Mouse (Mus musculus) hindbrain, embryonic 13.5 days (tissue): ENCODE measurements around the gene Tacc2. TPM values are rescaled to one million over a fixed set of nuclear protein-coding genes. Genes with fewer than 3 reads are reported as not detected.
"Not testable (repeated sequence)": the region's sequence is repeated elsewhere in the genome, so short reads cannot be mapped to it uniquely, and the experiment has no call there.

Experiments
- ATAC-seq: fragments of 200-750 bp; cut with Nextera tagmentation; 2 replicates; pipeline ENCODE4 v1.8.0; 2017; ENCODE audit warnings: moderate TSS enrichment; ENCODE audit not compliant: low FRiP score
- H3K27ac ChIP-seq: fragments of 300-500 bp; sonication (generic); 2 replicates; pipeline ENCODE4 v1.5.1; 2015; ENCODE audit warnings: inconsistent platforms, mild to moderate bottlenecking, moderate library complexity
- H3K27me3 ChIP-seq: fragments of 300-500 bp; sonication (generic); 2 replicates; pipeline ENCODE4 v1.6.1; 2015; ENCODE audit warnings: mild to moderate bottlenecking, inconsistent platforms
- H3K36me3 ChIP-seq: fragments of 300-500 bp; sonication (generic); 2 replicates; pipeline ENCODE4 v1.6.1; 2015; ENCODE audit warnings: mild to moderate bottlenecking, inconsistent platforms
- H3K4me1 ChIP-seq: fragments of 300-500 bp; sonication (generic); replicated peaks from 2 replicates; pipeline ENCODE4 v1.6.1; 2015; ENCODE audit warnings: inconsistent platforms
- H3K4me2 ChIP-seq: fragments of 300-500 bp; sonication (generic); 2 replicates; pipeline ENCODE4 v1.6.1; 2015; ENCODE audit warnings: inconsistent platforms, mild to moderate bottlenecking, moderate library complexity
- H3K4me3 ChIP-seq: fragments of 300-500 bp; sonication (generic); 2 replicates; pipeline ENCODE4 v1.5.1; 2015; ENCODE audit warnings: mild to moderate bottlenecking, inconsistent platforms
- H3K9ac ChIP-seq: fragments of 300-500 bp; sonication (generic); 2 replicates; pipeline ENCODE4 v1.6.1; 2015; ENCODE audit warnings: mild to moderate bottlenecking, inconsistent platforms
- H3K9me3 ChIP-seq: fragments of 300-500 bp; sonication (generic); 2 replicates; pipeline ENCODE4 v1.6.1; 2016; ENCODE audit warnings: inconsistent platforms
- WGBS: fragments of 180-500 bp; shearing (Covaris S2); methylation state at CpG from one replicate; pipeline ENCODE4 v1.1.7; 2015; 5-methylcytosine and 5-hydroxymethylcytosine counted together
- polyA plus RNA-seq: library from polyadenylated mRNA; unstranded; fragments of >200 nt; fragmentation: Nextera tagmentation; extraction: Ambion mirVana; gene quantifications from 2 replicates; pipeline ENCODE4 v1.2.1, GENCODE M21; 2015

The Tacc2 gene
- 58.0 and 59.1 TPM in 2 replicates for polyA plus RNA-seq

GRCm38 (mm10) chr7:130577388-130578003 is at the start of gene Tacc2:
Gene Tacc2, plus strand, starts transcription at chr7:130577438.
- Histone ChIP-seq H3K27me3 (no peaks in the 10 kb centered on the region), H3K27ac (no peak within 1 kb of the TSS), H3K4me3 (no peak within 1 kb of the TSS), H3K4me1 (peaks cover 18% of the 10 kb centered on the region), H3K36me3 (no peaks in the 10 kb centered on the region), H3K4me2 (peak within 1 kb of the TSS; percentile 4; the same call in 1 of the 2 replicates), H3K9ac (no peak within 1 kb of the TSS), H3K9me3 (0 out of 2 replicates have a peak, but pooled peaks cover 5% of the 10 kb centered on the region)
- ATAC-seq: no peak
- WGBS: 59% methylated on average over 15 of the region's 15 CpGs

GRCm38 (mm10) chr7:130531138-130531537 is 46.1 kb upstream of the Tacc2 start:
- not testable (repeated sequence) for H3K4me1 ChIP-seq

GRCm38 (mm10) chr7:130533316-130534260 is 43.6 kb upstream of the Tacc2 start:
- ATAC-seq: peak; percentile 54; the same call in 1 of the 2 replicates
- H3K4me2 ChIP-seq: no peak overlapping the region
- peaks cover 44% of the 10 kb centered on the region for H3K36me3 ChIP-seq
- 53% methylated on average over 24 of the region's 25 CpGs for WGBS
- H3K27me3 ChIP-seq: no peaks in the 10 kb centered on the region
- H3K4me1 ChIP-seq: no peaks in the 10 kb centered on the region
- 0 out of 2 replicates have a peak overlapping the region, but pooled peaks have one; percentile 40 for H3K27ac ChIP-seq
- no peak overlapping the region for H3K4me3 ChIP-seq
- H3K9ac ChIP-seq: no peak overlapping the region
- H3K9me3 ChIP-seq: no peaks in the 10 kb centered on the region

More at GRCm38 (mm10) chr7:130531138-130531537, 46.1 kb upstream of the Tacc2 start:
- not testable (repeated sequence) for H3K4me2 ChIP-seq, ATAC-seq, H3K4me3 ChIP-seq, H3K27me3 ChIP-seq, H3K9ac ChIP-seq, H3K27ac ChIP-seq, H3K9me3 ChIP-seq
- H3K36me3 ChIP-seq: peaks cover 23% of the 10 kb centered on the region
- WGBS: 93% methylated on average over 14 of the region's 15 CpGs

DNA sequence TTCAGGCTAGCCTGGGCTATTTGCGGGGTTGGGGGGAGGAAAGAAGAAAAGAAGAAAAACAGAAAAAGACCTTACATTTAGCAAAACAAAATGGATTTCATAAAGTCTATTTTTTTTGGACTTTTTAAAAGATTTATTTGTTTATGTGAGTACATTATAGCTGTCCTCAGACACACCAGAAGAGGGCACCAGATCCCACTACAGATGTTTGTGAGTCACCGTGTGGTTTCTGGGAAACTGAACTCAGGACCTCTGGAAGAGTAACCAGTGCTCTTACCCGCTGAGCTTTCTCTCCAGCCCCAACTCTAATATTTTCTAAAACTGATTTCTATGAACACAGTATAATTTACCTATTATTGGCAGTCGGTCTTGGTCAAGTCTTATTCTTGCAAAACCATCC is 42.1 kb upstream of the Tacc2 start:
- Histone ChIP-seq H3K27ac (no peak overlapping the region), H3K4me3 (no peak overlapping the region), H3K9me3 (no peaks in the 10 kb centered on the region), H3K4me1 (no peaks in the 10 kb centered on the region), H3K4me2 (no peak overlapping the region), H3K27me3 (no peaks in the 10 kb centered on the region), H3K36me3 (peaks cover 58% of the 10 kb centered on the region), H3K9ac (no peak overlapping the region)
- WGBS: 93% methylated on average over 4 of the region's 4 CpGs
- no peak for ATAC-seq

GRCm38 (mm10) chr7:130537068-130537467 is 40.2 kb upstream of the Tacc2 start:
- Histone ChIP-seq H3K4me3 (no peak overlapping the region), H3K4me2 (no peak overlapping the region), H3K4me1 (no peaks in the 10 kb centered on the region), H3K27me3 (no peaks in the 10 kb centered on the region), H3K36me3 (peaks cover 63% of the 10 kb centered on the region), H3K27ac (no peak overlapping the region), H3K9me3 (no peaks in the 10 kb centered on the region), H3K9ac (no peak overlapping the region)
- ATAC-seq: no peak
- WGBS: 92% methylated on average over 4 of the region's 4 CpGs

GRCm38 (mm10) chr7:130540176-130540575 is 37.1 kb upstream of the Tacc2 start:
- Histone ChIP-seq H3K36me3 (peaks cover 84% of the 10 kb centered on the region), H3K27me3 (no peaks in the 10 kb centered on the region), H3K27ac (no peak overlapping the region), H3K4me3 (no peak overlapping the region), H3K4me1 (peaks cover 6% of the 10 kb centered on the region), H3K9ac (no peak overlapping the region), H3K9me3 (no peaks in the 10 kb centered on the region), H3K4me2 (no peak overlapping the region)
- WGBS: 91% methylated on average over 7 of the region's 7 CpGs
- no peak for ATAC-seq

- no peak for ATAC-seq
- Histone ChIP-seq H3K4me2 (no peak overlapping the region), H3K27ac (no peak overlapping the region), H3K9ac (no peak overlapping the region), H3K27me3 (no peaks in the 10 kb centered on the region), H3K9me3 (no peaks in the 10 kb centered on the region), H3K4me3 (no peak overlapping the region), H3K4me1 (peaks cover 24% of the 10 kb centered on the region), H3K36me3 (peaks cover 60% of the 10 kb centered on the region)
- WGBS: 98% methylated on average over 4 of the region's 4 CpGs
Measured at GRCm38 (mm10) chr7:130543181-130543580, 34.1 kb upstream of the Tacc2 start.

GRCm38 (mm10) chr7:130545401-130545800 is 31.8 kb upstream of the Tacc2 start:
- peaks cover 40% of the 10 kb centered on the region for H3K36me3 ChIP-seq
- WGBS: 89% methylated on average over 5 of the region's 5 CpGs
- no peak for ATAC-seq
- 0 out of 2 replicates have a peak overlapping the region, but pooled peaks have one; percentile 31 for H3K9ac ChIP-seq
- H3K4me3 ChIP-seq: peak overlapping the region; percentile 89; the same call in 1 of the 2 replicates
- peaks cover 24% of the 10 kb centered on the region for H3K4me1 ChIP-seq
- H3K9me3 ChIP-seq: no peaks in the 10 kb centered on the region
- H3K27ac ChIP-seq: no peak overlapping the region
- peak overlapping the region; percentile 84 for H3K4me2 ChIP-seq
- H3K27me3 ChIP-seq: no peaks in the 10 kb centered on the region

- Histone ChIP-seq H3K4me1 (peaks cover 24% of the 10 kb centered on the region), H3K9me3 (no peaks in the 10 kb centered on the region), H3K4me3 (peak overlapping the region; percentile 89), H3K9ac (peak overlapping the region; percentile 92), H3K36me3 (peaks cover 37% of the 10 kb centered on the region), H3K4me2 (peak overlapping the region; percentile 84), H3K27me3 (no peaks in the 10 kb centered on the region), H3K27ac (peak overlapping the region; percentile 96)
- ATAC-seq: no peak
- 59% methylated on average over 3 of the region's 3 CpGs for WGBS
Measured at GRCm38 (mm10) chr7:130545893-130546292, 31.3 kb upstream of the Tacc2 start.

DNA sequence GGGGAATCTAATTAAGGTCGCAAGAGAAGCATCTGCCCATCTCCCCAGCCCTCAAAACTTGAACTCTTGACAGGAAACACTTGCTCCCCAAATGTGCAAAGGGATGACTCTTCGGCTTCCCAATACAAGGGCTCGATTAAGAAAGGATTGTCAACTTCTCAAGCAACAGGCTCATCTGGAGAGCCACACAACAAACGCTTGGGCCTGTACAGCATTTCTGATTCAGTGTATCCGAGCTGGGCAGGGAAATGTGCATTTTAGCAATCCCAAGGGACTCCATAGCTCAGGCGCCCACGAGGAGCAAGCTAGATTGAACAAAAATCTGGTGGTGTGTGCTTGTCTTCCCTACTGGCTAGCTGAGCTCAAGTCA is 30.8 kb upstream of the Tacc2 start:
- H3K9ac ChIP-seq: peak overlapping the region; percentile 92
- ATAC-seq: peak; percentile 54; the same call in 1 of the 2 replicates
- no peaks in the 10 kb centered on the region for H3K27me3 ChIP-seq
- 4% methylated on average over 7 of the region's 7 CpGs for WGBS
- peak overlapping the region; percentile 84 for H3K4me2 ChIP-seq
- peak overlapping the region; percentile 96 for H3K27ac ChIP-seq
- H3K9me3 ChIP-seq: no peaks in the 10 kb centered on the region
- H3K36me3 ChIP-seq: peaks cover 33% of the 10 kb centered on the region
- H3K4me1 ChIP-seq: peaks cover 24% of the 10 kb centered on the region
- peak overlapping the region; percentile 89 for H3K4me3 ChIP-seq

GRCm38 (mm10) chr7:130546791-130547484 is 30.3 kb upstream of the Tacc2 start:
- Histone ChIP-seq H3K36me3 (peaks cover 28% of the 10 kb centered on the region), H3K9me3 (no peaks in the 10 kb centered on the region), H3K9ac (peak overlapping the region; percentile 92), H3K4me1 (peaks cover 24% of the 10 kb centered on the region), H3K4me3 (peak overlapping the region; percentile 89), H3K27me3 (no peaks in the 10 kb centered on the region), H3K27ac (peak overlapping the region; percentile 96), H3K4me2 (peak overlapping the region; percentile 84)
- WGBS: under 1% methylated on average over 84 of the region's 84 CpGs
- ATAC-seq: peak; percentile 95
